Mouse (Mus musculus): ENCODE results near the gene Alms1. TPM values are rescaled to one million over a fixed set of nuclear protein-coding genes. Genes with fewer than 3 reads are reported as not detected.
A peak's percentile ranks its signal among the peaks of the same experiment; 100 is the strongest.
"Not testable (repeated sequence)": the region's sequence is repeated elsewhere in the genome, so short reads cannot be mapped to it uniquely, and the experiment has no call there.

Gene Alms1
- total and polyA plus RNA-seq, 3 experiments, result 7.5 to 47.3 (median 8.8) TPM

- peak; percentile 27 for TF ChIP-seq RAD21 (IDR thresholded peaks at IDR 0.05; ENCODE audit: low read depth, low read length)
- peak in 2 of 3 experiments; percentile 29; a peak in 4 of 6 replicates for TF ChIP-seq CTCF (IDR thresholded peaks at IDR 0.05 in 2 of 3, conservative IDR thresholded peaks at IDR 0.05 in 1 of 3; ENCODE audit: control insufficient read depth in 1 of 3, insufficient read depth in 1 of 3, low read depth in 2 of 3, low read length in 3 of 3, poor library complexity in 1 of 3, severe bottlenecking in 1 of 3)
- not testable (repeated sequence) for H3K79me2 ChIP-seq (ENCODE audit: control insufficient read depth, insufficient read depth, low read length, poor library complexity); H3K27ac ChIP-seq (ENCODE audit: control insufficient read depth, low read depth, low read length); H3K4me3 ChIP-seq (ENCODE audit: control insufficient read depth in 1 of 2, insufficient read depth in 1 of 2, low read depth in 2 of 2, low read length in 2 of 2); H3K4me1 ChIP-seq (ENCODE audit: control insufficient read depth in 1 of 2, insufficient read depth in 2 of 2, low read length in 2 of 2); H3K36me3 ChIP-seq (ENCODE audit: control insufficient read depth in 1 of 2, insufficient read depth in 2 of 2, low read length in 2 of 2); H3K9me3 ChIP-seq (replicated peaks; ENCODE audit: insufficient read depth, low read length); H3K27me3 ChIP-seq (ENCODE audit: control insufficient read depth in 1 of 2, insufficient read depth in 2 of 2, low read length in 2 of 2); H3K9ac ChIP-seq (ENCODE audit: control insufficient read depth, low read depth, low read length, poor library complexity, severe bottlenecking)
- DNase-seq (ENCODE audit: low read depth, low spot score), result peak; percentile 14
These were observed 125.8 kb downstream of the Alms1 start, which contains the start of gene Nat8f7 for GRCm38 (mm10) chr6:85713105-85713504. Gene Nat8f7 (minus strand): TSS chr6:85713205.

Other genes starting within 250 kb of the Alms1 start
- 3.1 and 3.3 TPM in 2 replicates for gene Rab11fip5, start 212.9 kb upstream of the Alms1 start, total RNA-seq (2012; rRNA removed)
- 1 to 10 TPM in 1 of 2 experiments, not detected in 1; 8.5 TPM for gene Rab11fip5, start 212.9 kb upstream of the Alms1 start, polyA plus RNA-seq (2012; ENCODE audit: insufficient read depth in 1 of 2, insufficient read length in 2 of 2, low read depth in 1 of 2, low replicate concordance in 2 of 2, missing spikeins in 1 of 2)
- gene Noto, start 163.6 kb upstream of the Alms1 start, total RNA-seq (2012; rRNA removed), result not detected in 2 replicates
- not detected for gene Noto, start 163.6 kb upstream of the Alms1 start, polyA plus RNA-seq (2012; ENCODE audit: insufficient read depth in 1 of 2, insufficient read length in 2 of 2, low read depth in 1 of 2, low replicate concordance in 2 of 2, missing spikeins in 1 of 2)
- 82.5 and 102 TPM in 2 replicates for gene Smyd5, start 155.5 kb upstream of the Alms1 start, total RNA-seq (2012; rRNA removed)
- gene Smyd5, start 155.5 kb upstream of the Alms1 start, polyA plus RNA-seq (2012; ENCODE audit: insufficient read depth in 1 of 2, insufficient read length in 2 of 2, low read depth in 1 of 2, low replicate concordance in 2 of 2, missing spikeins in 1 of 2), result 100 to 1,000 TPM in 1 of 2 experiments, not detected in 1; 113 TPM
- gene Cct7, start 136.0 kb upstream of the Alms1 start, total RNA-seq (2012; rRNA removed), result 660 and 731 TPM in 2 replicates
- 100 to 1,000 TPM; 222 to 660 TPM for gene Cct7, start 136.0 kb upstream of the Alms1 start, polyA plus RNA-seq (2012; ENCODE audit: insufficient read depth in 1 of 2, insufficient read length in 2 of 2, low read depth in 1 of 2, low replicate concordance in 2 of 2, missing spikeins in 1 of 2)
- 29.3 and 33.6 TPM in 2 replicates for gene Pradc1, start 135.6 kb upstream of the Alms1 start, total RNA-seq (2012; rRNA removed)
- gene Pradc1, start 135.6 kb upstream of the Alms1 start, polyA plus RNA-seq (2012; ENCODE audit: insufficient read depth in 1 of 2, insufficient read length in 2 of 2, low read depth in 1 of 2, low replicate concordance in 2 of 2, missing spikeins in 1 of 2), result 10 to 100 TPM in 1 of 2 experiments, not detected in 1; 47.9 TPM
- 0.04 TPM in 1 of 2 replicates, not detected in the other for gene Fbxo41, start 84.5 kb upstream of the Alms1 start, total RNA-seq (2012; rRNA removed)
- under 1 TPM in 1 of 2 experiments, not detected in 1; 0.01 TPM for gene Fbxo41, start 84.5 kb upstream of the Alms1 start, polyA plus RNA-seq (2012; ENCODE audit: insufficient read depth in 1 of 2, insufficient read length in 2 of 2, low read depth in 1 of 2, low replicate concordance in 2 of 2, missing spikeins in 1 of 2)
- gene Egr4, start 73.9 kb upstream of the Alms1 start, total RNA-seq (2012; rRNA removed), result not detected in 2 replicates
- not detected for gene Egr4, start 73.9 kb upstream of the Alms1 start, polyA plus RNA-seq (2012; ENCODE audit: insufficient read depth in 1 of 2, insufficient read length in 2 of 2, low read depth in 1 of 2, low replicate concordance in 2 of 2, missing spikeins in 1 of 2)
- not detected in 2 replicates for gene Nat8f7, start 125.7 kb downstream of the Alms1 start, total RNA-seq (2012; rRNA removed)
- gene Nat8f7, start 125.7 kb downstream of the Alms1 start, polyA plus RNA-seq (2012; ENCODE audit: insufficient read depth in 1 of 2, insufficient read length in 2 of 2, low read depth in 1 of 2, low replicate concordance in 2 of 2, missing spikeins in 1 of 2), result not detected
- not detected in 2 replicates for gene Nat8f3, start 178.2 kb downstream of the Alms1 start, total RNA-seq (2012; rRNA removed)
- gene Nat8f3, start 178.2 kb downstream of the Alms1 start, polyA plus RNA-seq (2012; ENCODE audit: insufficient read depth in 1 of 2, insufficient read length in 2 of 2, low read depth in 1 of 2, low replicate concordance in 2 of 2, missing spikeins in 1 of 2), result under 1 TPM in 1 of 2 experiments, not detected in 1; 0.06 TPM
- gene Nat8f6, start 233.4 kb downstream of the Alms1 start, total RNA-seq (2012; rRNA removed), result not detected in 2 replicates
- not detected for gene Nat8f6, start 233.4 kb downstream of the Alms1 start, polyA plus RNA-seq (2012; ENCODE audit: insufficient read depth in 1 of 2, insufficient read length in 2 of 2, low read depth in 1 of 2, low replicate concordance in 2 of 2, missing spikeins in 1 of 2)
- gene Nat8f5, start 233.4 kb downstream of the Alms1 start, total RNA-seq (2012; rRNA removed), result not detected in 2 replicates
- gene Nat8f5, start 233.4 kb downstream of the Alms1 start, polyA plus RNA-seq (2012; ENCODE audit: insufficient read depth in 1 of 2, insufficient read length in 2 of 2, low read depth in 1 of 2, low replicate concordance in 2 of 2, missing spikeins in 1 of 2), result not detected
- gene Nat8, start 244.6 kb downstream of the Alms1 start, total RNA-seq (2012; rRNA removed), result not detected in 2 replicates
- gene Nat8, start 244.6 kb downstream of the Alms1 start, polyA plus RNA-seq (2012; ENCODE audit: insufficient read depth in 1 of 2, insufficient read length in 2 of 2, low read depth in 1 of 2, low replicate concordance in 2 of 2, missing spikeins in 1 of 2), result under 1 TPM in 1 of 2 experiments, not detected in 1; 0.10 TPM